Mouse (Mus musculus): ENCODE data around the gene Scin.
A peak's percentile ranks its signal among the peaks of the same experiment; 100 is the strongest.

The Scin gene

DNA sequence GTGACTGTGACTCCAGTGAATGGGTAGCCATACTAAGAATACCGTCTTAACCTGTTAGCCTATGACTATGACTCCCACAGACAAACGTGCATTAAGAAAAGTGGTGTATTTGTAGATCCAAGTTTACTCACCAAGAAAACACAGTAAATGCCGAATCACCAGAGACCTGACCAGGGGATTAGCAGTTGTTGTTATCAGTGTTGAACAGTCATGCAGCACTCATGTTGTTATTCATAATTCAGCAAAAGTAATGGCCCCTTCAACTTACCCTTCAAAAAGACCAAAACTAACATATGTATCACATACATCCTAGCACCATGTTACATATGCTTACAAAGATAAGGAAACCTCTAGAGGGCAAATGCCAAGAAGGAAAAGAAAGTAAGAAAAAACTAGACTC, 106.6 kb downstream of the Scin start:
- DNase-seq (ENCODE audit: low read depth): peak; percentile 55

DNA sequence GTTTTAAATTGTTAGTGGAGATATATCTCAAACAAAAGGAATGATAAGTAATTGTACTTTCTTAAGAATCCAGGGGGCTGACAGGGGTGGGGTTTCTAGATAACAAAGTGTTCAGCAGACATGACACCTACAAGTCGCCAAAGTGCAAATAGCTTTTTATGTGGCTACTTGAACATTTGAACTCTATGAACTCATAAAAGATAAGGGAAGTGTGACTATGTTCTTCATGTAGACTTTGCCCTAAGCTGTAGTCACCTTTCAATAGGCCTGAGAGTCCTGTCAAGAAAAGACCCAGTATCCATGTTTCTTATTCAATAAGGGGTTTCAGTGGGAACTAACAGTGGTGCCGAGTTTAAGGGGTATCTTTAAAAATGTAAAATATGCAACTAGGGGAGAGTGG, 110.1 kb downstream of the Scin start:
- no peak for DNase-seq (ENCODE audit: low read depth)

DNA sequence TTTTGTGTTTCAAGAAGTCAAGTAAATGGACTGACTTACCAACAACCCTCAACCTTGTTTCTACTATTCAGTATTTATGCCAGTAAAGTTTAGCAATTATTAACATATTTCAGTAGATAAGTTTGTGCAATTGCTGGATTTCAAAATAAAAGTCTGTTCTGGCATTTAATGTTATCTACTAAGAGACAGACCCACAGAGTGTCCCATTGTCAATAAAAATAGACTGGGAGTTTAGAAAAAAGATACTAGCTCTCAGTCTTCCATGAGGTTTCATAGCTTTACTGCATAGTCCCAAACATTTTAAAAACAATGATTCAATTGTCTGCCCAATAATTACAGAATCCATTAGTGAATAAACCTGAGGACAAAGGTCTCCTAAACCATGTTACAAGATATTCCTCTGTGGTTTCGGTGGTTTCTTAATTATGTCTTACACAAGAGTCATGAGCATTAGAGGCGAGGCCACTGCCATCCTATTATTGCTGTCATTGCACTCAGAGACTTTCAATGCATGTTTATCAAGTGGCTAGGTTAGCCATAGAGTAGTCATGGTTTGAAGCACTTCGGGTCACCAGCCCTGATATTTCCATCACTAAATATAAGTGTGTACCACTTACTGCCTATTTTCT, 110.9 kb downstream of the Scin start:
- no peak for DNase-seq (ENCODE audit: low read depth)

DNA sequence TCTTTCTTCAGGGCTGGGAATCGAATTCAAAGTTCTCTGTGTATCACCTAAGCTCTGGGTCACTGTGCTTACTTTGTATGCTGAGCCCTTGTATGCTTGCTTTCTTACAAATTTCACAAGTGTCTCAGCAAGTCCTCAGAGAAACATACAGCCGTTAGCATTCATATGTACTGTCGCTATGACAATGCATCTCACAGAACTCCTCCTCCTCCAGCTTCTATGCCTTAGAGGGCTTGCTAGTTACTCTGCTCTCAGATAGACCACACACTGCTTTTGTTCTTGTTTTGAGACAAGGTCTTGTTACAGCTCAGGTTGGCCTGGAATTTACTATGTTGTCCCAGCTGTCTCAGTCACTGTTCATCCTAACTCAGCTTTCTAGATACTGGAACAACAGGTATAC, 111.7 kb downstream of the Scin start:
- no peak for DNase-seq (ENCODE audit: low read depth)

DNA sequence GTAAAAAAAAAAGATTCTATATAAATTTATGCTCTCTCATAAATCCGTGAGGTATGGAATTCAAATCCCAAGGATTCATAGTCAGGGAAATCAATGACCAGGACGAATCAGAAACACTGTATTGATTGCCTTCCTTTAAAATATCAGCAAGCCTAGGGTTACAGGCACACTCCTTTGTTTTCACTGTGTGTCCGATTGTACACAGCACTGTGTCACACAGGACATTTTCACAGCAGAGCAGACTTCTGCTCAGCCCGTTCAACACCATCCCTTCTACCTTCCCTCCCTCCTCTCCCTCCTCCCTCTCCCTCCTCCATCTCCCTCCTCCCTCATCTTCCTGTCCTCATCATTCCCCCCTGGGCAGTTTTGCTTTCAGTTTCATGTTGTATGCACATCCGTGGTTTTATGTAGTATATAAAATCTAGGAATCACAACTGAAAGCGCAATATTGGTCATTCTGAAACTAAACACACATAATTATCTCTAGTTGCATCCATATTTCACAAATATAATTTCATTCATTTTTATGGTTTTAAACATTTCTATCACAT, 116.0 kb downstream of the Scin start:
- DNase-seq (ENCODE audit: low read depth): no peak

DNA sequence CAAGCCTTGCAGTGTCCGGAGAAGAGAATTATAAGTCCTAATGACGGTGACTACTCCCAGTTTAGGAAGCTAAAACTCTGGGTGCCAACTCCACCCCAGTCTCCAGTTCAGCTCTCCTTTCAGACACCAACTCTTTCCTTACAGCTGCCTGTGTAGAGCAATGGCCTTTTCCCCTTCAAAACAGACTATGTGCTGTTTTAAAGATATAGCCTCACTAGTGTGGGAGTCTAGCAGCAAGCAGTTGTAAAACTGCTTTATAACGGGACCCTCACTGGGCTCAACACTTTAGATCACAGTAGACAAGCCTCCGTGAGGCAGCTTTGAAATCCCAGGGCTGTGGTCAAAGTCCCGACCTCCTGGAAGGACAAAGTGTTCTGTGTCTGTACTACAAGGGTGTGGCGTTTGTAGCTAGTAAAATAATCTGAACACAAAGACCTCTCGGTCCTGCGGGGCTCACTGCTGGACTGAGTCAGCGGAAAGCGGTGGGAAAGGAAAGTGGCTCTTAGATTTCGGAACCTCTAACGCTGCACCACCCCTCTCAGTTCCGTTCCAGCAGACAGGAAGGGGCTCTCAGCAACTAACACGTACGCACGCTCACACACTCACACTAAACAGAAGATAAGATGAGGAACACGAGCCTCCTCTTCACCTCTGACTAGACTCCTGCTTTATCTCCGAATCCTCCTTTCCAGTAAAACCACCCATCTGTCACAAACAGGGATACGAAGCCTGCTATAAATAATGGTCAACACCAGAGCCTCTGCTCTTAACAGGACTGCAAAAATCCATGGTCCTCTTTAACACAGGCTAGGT, 117.2 kb downstream of the Scin start:
- no peak for DNase-seq (ENCODE audit: low read depth)

DNA sequence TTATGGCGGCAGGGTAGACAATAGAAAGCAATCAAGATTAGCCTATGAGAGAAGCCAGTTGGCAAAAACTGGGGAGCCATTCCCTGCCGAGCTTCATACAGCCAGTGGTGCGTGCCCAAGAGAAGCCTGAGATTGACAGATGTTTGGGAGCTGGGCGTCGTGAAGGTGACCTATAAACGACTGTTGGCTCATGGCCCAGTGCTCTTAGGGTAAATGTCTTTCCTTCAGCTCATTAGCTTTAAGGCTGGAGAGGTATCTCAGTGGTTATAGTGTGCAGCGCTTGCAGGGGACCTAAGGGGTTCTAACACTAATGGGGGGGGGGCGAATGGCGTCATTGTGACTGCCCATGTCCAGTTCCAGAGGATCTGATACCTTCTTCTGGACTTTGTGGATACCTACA, 118.0 kb downstream of the Scin start:
- DNase-seq (ENCODE audit: low read depth): no peak

DNA sequence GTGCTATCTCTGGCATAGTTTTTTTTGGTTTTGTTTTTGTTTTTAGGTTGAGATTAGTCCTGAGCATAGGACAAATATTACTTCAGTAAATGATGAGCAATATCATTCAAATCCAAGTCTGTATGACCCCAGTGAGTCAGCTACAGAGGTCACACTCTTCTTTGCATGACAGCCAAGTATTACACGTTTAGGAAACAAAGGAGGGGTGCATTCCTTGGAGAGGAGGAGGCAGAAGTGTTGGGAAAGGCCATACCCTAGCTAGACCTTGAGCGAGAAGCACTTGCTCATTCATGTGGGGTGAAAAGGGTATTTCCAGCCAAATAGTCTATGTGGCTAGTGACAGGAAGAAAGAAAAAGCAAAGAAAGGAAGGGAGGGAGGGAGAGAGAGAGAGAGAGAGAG, 124.2 kb downstream of the Scin start:
- DNase-seq (ENCODE audit: low read depth): no peak
